Mouse (Mus musculus) liver, embryonic 14.5 days (tissue): ENCODE measurements around the gene Lrrc74b. TPM values are rescaled to one million over a fixed set of nuclear protein-coding genes. Genes with fewer than 3 reads are reported as not detected.

Experiments
- ATAC-seq: fragments of 200-750 bp; cut with Nextera tagmentation; 2 replicates; pipeline ENCODE4 v1.8.0; 2017; ENCODE audit warnings: moderate number of reproducible peaks, mild to moderate bottlenecking, moderate library complexity; ENCODE audit not compliant: insufficient read depth
- DNase-seq, 3 experiments: peaks; one replicate each; pipeline ENCODE4 v3.0.0-alpha.2; 2012 to 2013; ENCODE audit warnings: low read depth in 3 of 3, low spot score in 3 of 3
- H3K27ac ChIP-seq: fragments of 300-500 bp; sonication (generic); 2 replicates; pipeline ENCODE4 v1.5.1; 2014; ENCODE audit warnings: moderate library complexity, mild to moderate bottlenecking, control low read depth, inconsistent platforms
- H3K27me3 ChIP-seq: fragments of 300-500 bp; sonication (generic); 2 replicates; pipeline ENCODE4 v1.6.1; 2014; ENCODE audit warnings: mild to moderate bottlenecking, low read length, moderate library complexity; ENCODE audit not compliant: control insufficient read depth, insufficient read depth
- H3K36me3 ChIP-seq: fragments of 300-500 bp; sonication (generic); replicated peaks from 2 replicates; pipeline ENCODE4 v1.6.1; 2014; ENCODE audit warnings: low read depth; ENCODE audit not compliant: control insufficient read depth, insufficient read depth
- H3K4me1 ChIP-seq, 2 experiments: fragments of 200-500 bp in 1 of 2; fragments of 300-500 bp in 1 of 2; sonication (generic) in 1 of 2; replicated peaks; 2 replicates each; pipeline ENCODE4 v1.6.1; 2012 to 2014; ENCODE audit warnings: antibody characterized with exemption in 1 of 2, inconsistent platforms in 1 of 2, low read length in 1 of 2; ENCODE audit not compliant: control insufficient read depth in 2 of 2, insufficient read depth in 2 of 2
- H3K4me2 ChIP-seq: fragments of 300-500 bp; sonication (generic); 2 replicates; pipeline ENCODE4 v1.6.1; 2014; ENCODE audit warnings: low read depth, mild to moderate bottlenecking, control low read depth, moderate library complexity
- H3K4me3 ChIP-seq, 2 experiments: fragments of 200-500 bp in 1 of 2; fragments of 300-500 bp in 1 of 2; sonication (generic) in 1 of 2; 2 replicates each; pipeline ENCODE4 v1.5.1; 2012 to 2014; ENCODE audit warnings: low read depth in 2 of 2, low read length in 2 of 2, mild to moderate bottlenecking in 2 of 2, control low read depth in 1 of 2, inconsistent platforms in 1 of 2, moderate library complexity in 1 of 2; ENCODE audit not compliant: insufficient read depth in 1 of 2
- H3K9ac ChIP-seq: fragments of 300-500 bp; sonication (generic); replicated peaks from 2 replicates; pipeline ENCODE4 v1.6.1; 2014; ENCODE audit warnings: mild to moderate bottlenecking, control low read depth, moderate library complexity
- H3K9me3 ChIP-seq: fragments of 300-500 bp; sonication (generic); 2 replicates; pipeline ENCODE4 v1.6.1; 2016; ENCODE audit warnings: low read length, mixed read lengths; ENCODE audit not compliant: control insufficient read depth
- CTCF ChIP-seq: IDR thresholded peaks from 2 replicates; pipeline ENCODE4 v1.5.1; 2016; ENCODE audit warnings: antibody characterized with exemption, low read depth, control low read depth
- EP300 ChIP-seq: IDR thresholded peaks from 2 replicates; pipeline ENCODE4 v1.6.1; 2016; ENCODE audit warnings: antibody characterized with exemption, low read depth
- WGBS: fragments of 180-500 bp; shearing (Covaris S2); extraction: QIAGEN DNeasy Blood & Tissue Kit; methylation state at CpG from one replicate; pipeline ENCODE4 v1.1.7; 2014; ENCODE audit not compliant: insufficient replicate concordance; 5-methylcytosine and 5-hydroxymethylcytosine counted together
- polyA plus RNA-seq, 2 experiments: library from polyadenylated mRNA; depleted of rRNA in 1 of 2; stranded (reverse) in 1 of 2; unstranded in 1 of 2; fragments of >200 nt; fragmentation: Nextera tagmentation in 1 of 2; extraction: Ambion mirVana in 1 of 2; gene quantifications; 2 replicates each; pipeline versions ENCODE4 v1.2.1 to v1.2.3; 2012 to 2014

Lrrc74b gene
- polyA plus RNA-seq (2012; rRNA removed) = 0.02 TPM in 1 of 2 replicates, not detected in the other
- 0.06 TPM in 1 of 2 replicates, not detected in the other for polyA plus RNA-seq (2014; fragmentation: Nextera tagmentation; extraction: Ambion mirVana)

- H3K4me2 ChIP-seq = peak within 1 kb of the TSS; percentile 45
- no peak within 1 kb of the TSS for H3K9ac ChIP-seq
- H3K9me3 ChIP-seq = no peaks in the 10 kb centered on the region
- 7% methylated on average over 22 of the region's 22 CpGs for WGBS
- no peaks in the 10 kb centered on the region for H3K36me3 ChIP-seq
- DNase-seq (no peak), ATAC-seq (no peak)
- H3K27ac ChIP-seq = no peak within 1 kb of the TSS
- TF ChIP-seq EP300 (no peak), CTCF (no peak)
- H3K4me3 ChIP-seq = peak within 1 kb of the TSS in 1 of 2 experiments; percentile 19; a peak in 2 of 4 replicates
- peaks cover 5 to 14% of the 10 kb centered on the region in 2 experiments for H3K4me1 ChIP-seq
- H3K27me3 ChIP-seq = peaks cover 2% of the 10 kb centered on the region; the same call in 1 of the 2 replicates
These were observed at the start of gene Lrrc74b for GRCm38 (mm10) chr16:17561128-17561750. Lrrc74b (minus strand) TSS chr16:17561247.

- Histone ChIP-seq H3K27ac (no peak overlapping the region), H3K4me2 (no peak overlapping the region), H3K4me1 (no peaks in the 10 kb centered on the region), H3K4me3 (no peak overlapping the region), H3K27me3 (no peaks in the 10 kb centered on the region), H3K9ac (no peak overlapping the region), H3K9me3 (no peaks in the 10 kb centered on the region), H3K36me3 (no peaks in the 10 kb centered on the region)
- 68% methylated on average over 5 of the region's 5 CpGs for WGBS
- no peak for ATAC-seq
- TF ChIP-seq CTCF (no peak), EP300 (no peak)
- no peak for DNase-seq
These were observed 44.6 kb upstream of the Lrrc74b start for GRCm38 (mm10) chr16:17605684-17606083.

- 56% methylated on average over 4 of the region's 4 CpGs for WGBS
- H3K36me3 ChIP-seq = no peaks in the 10 kb centered on the region
- H3K9ac ChIP-seq = no peak overlapping the region
- no peak overlapping the region for H3K4me3 ChIP-seq
- DNase-seq (no peak), ATAC-seq (no peak)
- no peak for TF ChIP-seq CTCF
- no peak for TF ChIP-seq EP300
- no peaks in the 10 kb centered on the region for H3K27me3 ChIP-seq
- H3K4me2 ChIP-seq = no peak overlapping the region
- no peaks in the 10 kb centered on the region for H3K9me3 ChIP-seq
- H3K27ac ChIP-seq = no peak overlapping the region
- no peaks in the 10 kb centered on the region for H3K4me1 ChIP-seq
These were observed 43.9 kb upstream of the Lrrc74b start for GRCm38 (mm10) chr16:17604941-17605340.

GRCm38 (mm10) chr16:17600944-17601562, 40.0 kb upstream of the Lrrc74b start:
- no peak overlapping the region for H3K27ac ChIP-seq
- DNase-seq (no peak), ATAC-seq (no peak)
- H3K27me3 ChIP-seq = no peaks in the 10 kb centered on the region
- H3K36me3 ChIP-seq = no peaks in the 10 kb centered on the region
- TF ChIP-seq EP300 (no peak), CTCF (peak; percentile 52)
- 55% methylated on average over 3 of the region's 3 CpGs for WGBS
- no peaks in the 10 kb centered on the region for H3K9me3 ChIP-seq
- H3K4me1 ChIP-seq = no peaks in the 10 kb centered on the region
- no peak overlapping the region for H3K4me2 ChIP-seq
- H3K4me3 ChIP-seq = no peak overlapping the region
- no peak overlapping the region for H3K9ac ChIP-seq

- Histone ChIP-seq H3K4me1 (no peaks in the 10 kb centered on the region), H3K27me3 (no peaks in the 10 kb centered on the region), H3K9ac (no peak overlapping the region), H3K9me3 (no peaks in the 10 kb centered on the region; the same call in 1 of the 2 replicates), H3K27ac (no peak overlapping the region), H3K4me3 (no peak overlapping the region), H3K36me3 (no peaks in the 10 kb centered on the region), H3K4me2 (no peak overlapping the region)
- no peak for TF ChIP-seq CTCF
- TF ChIP-seq EP300 = no peak
- DNase-seq = no peak
- 55% methylated on average over 2 of the region's 2 CpGs for WGBS
- no peak for ATAC-seq
These were observed 29.7 kb upstream of the Lrrc74b start for GRCm38 (mm10) chr16:17590731-17591130.
